Mouse (Mus musculus) testis, postnatal 14 days (tissue): ENCODE data around the gene Smpdl3b.

Source experiments
- DNase-seq: peaks from one replicate; pipeline ENCODE4 v3.0.0; 2021; ENCODE audit warnings: low spot score

The Smpdl3b gene

GRCm38 (mm10) chr4:132733071-132733770 is 23.8 kb downstream of the Smpdl3b start:
- no peak for DNase-seq

- DNase-seq: peak; percentile 90
Observed at GRCm38 (mm10) chr4:132732148-132732684, 24.8 kb downstream of the Smpdl3b start, which contains the start of gene Xkr8. TSS of gene Xkr8 (minus strand) at chr4:132732546.

- DNase-seq: no peak
Observed at GRCm38 (mm10) chr4:132731616-132732015, 25.4 kb downstream of the Smpdl3b start.

GRCm38 (mm10) chr4:132728233-132728632 is 28.8 kb downstream of the Smpdl3b start:
- no peak for DNase-seq

- no peak for DNase-seq
Observed at GRCm38 (mm10) chr4:132718251-132718650, 38.8 kb downstream of the Smpdl3b start.

GRCm38 (mm10) chr4:132713181-132713580 is 43.9 kb downstream of the Smpdl3b start:
- no peak for DNase-seq

- no peak for DNase-seq
Observed at GRCm38 (mm10) chr4:132706885-132707284, 50.2 kb downstream of the Smpdl3b start.

GRCm38 (mm10) chr4:132702076-132702475 is 55.0 kb downstream of the Smpdl3b start:
- DNase-seq: no peak

GRCm38 (mm10) chr4:132693366-132693765 is 63.7 kb downstream of the Smpdl3b start:
- no peak for DNase-seq

GRCm38 (mm10) chr4:132689634-132690033 is 67.4 kb downstream of the Smpdl3b start:
- no peak for DNase-seq
